Mouse (Mus musculus): ENCODE measurements at regions not wholly inside any gene's neighbourhood (a gene's known extent, or its start where the extent isn't known, plus 50 kb on each side); places are given as distances from the start of the nearest gene placed in this dataset.

GRCm38 (mm10) chr11:32136066-32136465 lies 64.0 kb downstream of the Il9r start:
- DNase-seq (ENCODE audit: low spot score in 2 of 2): no peak

GRCm38 (mm10) chr11:32133996-32134395 lies 66.1 kb downstream of the Il9r start:
- DNase-seq (ENCODE audit: low spot score in 2 of 2): no peak

GRCm38 (mm10) chr11:32132008-32132615 lies 68.0 kb downstream of the Il9r start:
- DNase-seq (ENCODE audit: low spot score in 2 of 2): no peak

- DNase-seq (ENCODE audit: low spot score in 2 of 2): peak in 1 of 2 experiments; percentile 52
These were observed 71.5 kb downstream of the Il9r start for GRCm38 (mm10) chr11:32128551-32128950.

- no peak for DNase-seq (ENCODE audit: low spot score in 2 of 2)
These were observed 72.1 kb downstream of the Il9r start for GRCm38 (mm10) chr11:32128018-32128417.

GRCm38 (mm10) chr11:32127401-32127817 lies 72.7 kb downstream of the Il9r start:
- no peak for DNase-seq (ENCODE audit: low spot score in 2 of 2)

- DNase-seq (ENCODE audit: low spot score in 2 of 2): no peak
These were observed 73.3 kb downstream of the Il9r start for GRCm38 (mm10) chr11:32126786-32127185.

- no peak for DNase-seq (ENCODE audit: low spot score in 2 of 2)
These were observed 73.8 kb downstream of the Il9r start for GRCm38 (mm10) chr11:32126311-32126698.

- no peak for DNase-seq (ENCODE audit: low spot score in 2 of 2)
These were observed 74.3 kb downstream of the Il9r start for GRCm38 (mm10) chr11:32125586-32126310.

- no peak for DNase-seq (ENCODE audit: low spot score in 2 of 2)
These were observed 79.5 kb downstream of the Il9r start for GRCm38 (mm10) chr11:32120596-32120995.

GRCm38 (mm10) chr11:32118844-32119629 lies 81.0 kb downstream of the Il9r start:
- no peak for DNase-seq (ENCODE audit: low spot score in 2 of 2)

GRCm38 (mm10) chr11:32117930-32118329 lies 82.1 kb downstream of the Il9r start:
- DNase-seq (ENCODE audit: low spot score in 2 of 2): peak in 1 of 2 experiments; percentile 62

- peak in 1 of 2 experiments; percentile 78 for DNase-seq (ENCODE audit: low spot score in 2 of 2)
These were observed 86.8 kb downstream of the Il9r start for GRCm38 (mm10) chr11:32113118-32113826.

- no peak for DNase-seq (ENCODE audit: low spot score in 2 of 2)
These were observed 87.6 kb downstream of the Il9r start for GRCm38 (mm10) chr11:32112521-32112920.

- no peak for DNase-seq (ENCODE audit: low spot score in 2 of 2)
These were observed 88.2 kb downstream of the Il9r start for GRCm38 (mm10) chr11:32111841-32112240.

GRCm38 (mm10) chr11:32109911-32110310 lies 90.2 kb downstream of the Il9r start:
- no peak for DNase-seq (ENCODE audit: low spot score in 2 of 2)

All from left cerebral cortex, adult 8-10 months (tissue).